Mouse (Mus musculus): ENCODE results near the gene Wdr91. TPM values are rescaled to one million over a fixed set of nuclear protein-coding genes. Genes with fewer than 3 reads are reported as not detected.

The Wdr91 gene
- total RNA-seq, 1 experiment: 22.6 TPM

GRCm38 (mm10) chr6:34938280-34938928, 27.7 kb upstream of the Wdr91 start:
- no peak for TF ChIP-seq CHD2 (IDR thresholded peaks at IDR 0.05; ENCODE audit: low read depth, low read length)
- no peak for TF ChIP-seq HCFC1 (IDR thresholded peaks at IDR 0.05; ENCODE audit: borderline replicate concordance, insufficient read depth, low read length)
- TF ChIP-seq ZC3H11A (IDR thresholded peaks at IDR 0.05; ENCODE audit: borderline replicate concordance, low read depth, low read length): no peak
- TF ChIP-seq MAFK (IDR thresholded peaks at IDR 0.05; ENCODE audit: insufficient read depth, low read depth, low read length): no peak
- no peak for TF ChIP-seq ZNF384 (IDR thresholded peaks at IDR 0.05; ENCODE audit: low read depth, low read length)
- no peak overlapping the region for H3K9ac ChIP-seq (ENCODE audit: insufficient read depth, low read depth, low read length, poor library complexity, severe bottlenecking)
- in situ Hi-C loops (cut with MboI; ENCODE audit: low sequenced_read_pairs in 2 of 2, unreplicated experiment in 2 of 2): no loop called here
- no peak overlapping the region for H3K4me3 ChIP-seq (ENCODE audit: insufficient read depth in 1 of 2, low read depth in 1 of 2, low read length in 2 of 2, poor library complexity in 1 of 2, severe bottlenecking in 1 of 2)
- DNase-seq (ENCODE audit: low read depth, low spot score): no peak
- peaks cover 0 to 12% of the 10 kb centered on the region in 2 experiments; a peak in 1 of 4 replicates for H3K4me1 ChIP-seq (ENCODE audit: control insufficient read depth in 2 of 2, insufficient read depth in 2 of 2, low read length in 2 of 2, poor library complexity in 1 of 2)
- no peaks in the 10 kb centered on the region for H3K9me3 ChIP-seq (ENCODE audit: control insufficient read depth, insufficient read depth, low read depth, low read length)
- no peak overlapping the region for H3K27ac ChIP-seq (ENCODE audit: insufficient read depth, low read depth, low read length, poor library complexity, severe bottlenecking)
- H3K36me3 ChIP-seq (ENCODE audit: control insufficient read depth, insufficient read depth, low read length, poor library complexity, severe bottlenecking): no peaks in the 10 kb centered on the region; the same call in 1 of the 2 replicates

DNA sequence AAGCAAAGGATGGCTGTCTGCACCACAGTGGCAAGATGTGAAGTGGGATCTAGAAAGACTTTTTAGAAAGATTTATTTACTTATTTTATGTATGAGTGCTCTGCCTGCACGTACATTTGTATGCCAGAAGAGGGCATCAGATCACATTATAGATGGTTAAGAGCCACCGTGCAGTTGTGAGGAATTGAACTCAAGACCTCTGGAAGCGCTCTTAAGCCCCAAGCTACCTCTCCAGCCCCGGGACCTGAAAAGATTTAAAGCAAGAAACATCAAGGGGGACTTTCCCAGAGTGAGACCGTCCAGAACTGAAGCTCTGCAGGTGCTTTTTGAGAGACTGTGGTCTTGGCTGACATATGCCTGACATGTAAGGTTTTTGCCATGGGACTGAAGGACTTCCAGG, 26.1 kb upstream of the Wdr91 start:
- Histone ChIP-seq H3K9ac (ENCODE audit: insufficient read depth, low read depth, low read length, poor library complexity, severe bottlenecking) (no peak overlapping the region), H3K27ac (ENCODE audit: insufficient read depth, low read depth, low read length, poor library complexity, severe bottlenecking) (no peak overlapping the region), H3K36me3 (ENCODE audit: control insufficient read depth, insufficient read depth, low read length, poor library complexity, severe bottlenecking) (no peaks in the 10 kb centered on the region; the same call in 1 of the 2 replicates), H3K9me3 (ENCODE audit: control insufficient read depth, insufficient read depth, low read depth, low read length) (no peaks in the 10 kb centered on the region), H3K4me3 (ENCODE audit: insufficient read depth in 1 of 2, low read depth in 1 of 2, low read length in 2 of 2, poor library complexity in 1 of 2, severe bottlenecking in 1 of 2) (no peak overlapping the region), H3K4me1 (ENCODE audit: control insufficient read depth in 2 of 2, insufficient read depth in 2 of 2, low read length in 2 of 2, poor library complexity in 1 of 2) (peaks cover 0 to 10% of the 10 kb centered on the region in 2 experiments; a peak in 1 of 4 replicates)
- in situ Hi-C loops (cut with MboI; ENCODE audit: low sequenced_read_pairs in 2 of 2, unreplicated experiment in 2 of 2): no loop called here
- TF ChIP-seq CHD2 (IDR thresholded peaks at IDR 0.05; ENCODE audit: low read depth, low read length) (no peak), HCFC1 (IDR thresholded peaks at IDR 0.05; ENCODE audit: borderline replicate concordance, insufficient read depth, low read length) (no peak), ZC3H11A (IDR thresholded peaks at IDR 0.05; ENCODE audit: borderline replicate concordance, low read depth, low read length) (no peak), ZNF384 (IDR thresholded peaks at IDR 0.05; ENCODE audit: low read depth, low read length) (no peak), MAFK (IDR thresholded peaks at IDR 0.05; ENCODE audit: insufficient read depth, low read depth, low read length) (no peak)
- no peak for DNase-seq (ENCODE audit: low read depth, low spot score)

DNA sequence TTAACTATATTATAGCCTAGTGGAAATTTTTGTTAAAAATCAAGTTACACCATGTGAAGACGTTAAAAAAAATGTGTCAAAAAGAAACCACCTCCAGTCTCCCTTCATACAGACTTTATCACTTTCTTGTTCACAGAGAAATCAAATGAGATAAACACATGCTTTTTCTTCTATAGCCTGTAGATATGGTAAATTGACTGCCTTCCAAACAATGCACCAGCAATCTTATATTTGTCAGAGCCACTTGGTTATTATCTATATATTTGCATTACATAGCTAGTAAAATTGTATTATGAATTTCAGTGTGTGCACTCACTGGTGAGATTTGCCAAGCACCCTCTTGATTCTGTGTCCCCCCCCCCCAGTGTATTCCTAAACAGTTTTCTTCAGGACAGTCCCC, 22.0 kb upstream of the Wdr91 start:
- no peak overlapping the region for H3K4me3 ChIP-seq (ENCODE audit: insufficient read depth in 1 of 2, low read depth in 1 of 2, low read length in 2 of 2, poor library complexity in 1 of 2, severe bottlenecking in 1 of 2)
- no peaks in the 10 kb centered on the region; the same call in 1 of the 2 replicates for H3K36me3 ChIP-seq (ENCODE audit: control insufficient read depth, insufficient read depth, low read length, poor library complexity, severe bottlenecking)
- no peak for DNase-seq (ENCODE audit: low read depth, low spot score)
- H3K4me1 ChIP-seq (ENCODE audit: control insufficient read depth in 2 of 2, insufficient read depth in 2 of 2, low read length in 2 of 2, poor library complexity in 1 of 2): no peaks in the 10 kb centered on the region
- TF ChIP-seq ZC3H11A (IDR thresholded peaks at IDR 0.05; ENCODE audit: borderline replicate concordance, low read depth, low read length) (no peak), ZNF384 (IDR thresholded peaks at IDR 0.05; ENCODE audit: low read depth, low read length) (no peak), CHD2 (IDR thresholded peaks at IDR 0.05; ENCODE audit: low read depth, low read length) (no peak), MAFK (IDR thresholded peaks at IDR 0.05; ENCODE audit: insufficient read depth, low read depth, low read length) (no peak), HCFC1 (IDR thresholded peaks at IDR 0.05; ENCODE audit: borderline replicate concordance, insufficient read depth, low read length) (no peak)
- in situ Hi-C loops (cut with MboI; ENCODE audit: low sequenced_read_pairs in 2 of 2, unreplicated experiment in 2 of 2): no loop called here
- no peak overlapping the region for H3K27ac ChIP-seq (ENCODE audit: insufficient read depth, low read depth, low read length, poor library complexity, severe bottlenecking)
- H3K9ac ChIP-seq (ENCODE audit: insufficient read depth, low read depth, low read length, poor library complexity, severe bottlenecking): no peak overlapping the region
- H3K9me3 ChIP-seq (ENCODE audit: control insufficient read depth, insufficient read depth, low read depth, low read length): no peaks in the 10 kb centered on the region

DNA sequence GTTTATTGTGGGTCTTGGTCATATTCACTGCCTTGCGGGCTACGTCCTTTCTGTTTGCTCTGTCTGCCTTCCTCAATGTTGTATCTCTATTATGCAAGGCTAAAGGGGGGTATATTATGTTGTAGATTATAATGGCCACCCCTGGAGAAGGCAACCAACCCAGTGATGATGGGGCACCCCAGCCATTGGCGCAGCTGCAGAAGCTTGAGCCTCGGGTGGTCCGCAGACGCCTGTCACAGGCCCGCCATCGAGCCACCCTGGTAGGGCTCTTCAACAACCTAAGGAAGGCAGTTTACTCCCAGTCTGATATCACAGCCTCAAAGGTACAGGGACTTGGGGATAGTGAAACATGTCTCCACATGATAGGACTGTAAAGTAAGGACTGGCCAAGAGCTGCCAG, 16.9 kb upstream of the Wdr91 start:
- Histone ChIP-seq H3K36me3 (ENCODE audit: control insufficient read depth, insufficient read depth, low read length, poor library complexity, severe bottlenecking) (no peaks in the 10 kb centered on the region), H3K9me3 (ENCODE audit: control insufficient read depth, insufficient read depth, low read depth, low read length) (no peaks in the 10 kb centered on the region), H3K27ac (ENCODE audit: insufficient read depth, low read depth, low read length, poor library complexity, severe bottlenecking) (no peak overlapping the region), H3K9ac (ENCODE audit: insufficient read depth, low read depth, low read length, poor library complexity, severe bottlenecking) (no peak overlapping the region), H3K4me1 (ENCODE audit: control insufficient read depth in 2 of 2, insufficient read depth in 2 of 2, low read length in 2 of 2, poor library complexity in 1 of 2) (no peaks in the 10 kb centered on the region), H3K4me3 (ENCODE audit: insufficient read depth in 1 of 2, low read depth in 1 of 2, low read length in 2 of 2, poor library complexity in 1 of 2, severe bottlenecking in 1 of 2) (no peak overlapping the region)
- no peak for DNase-seq (ENCODE audit: low read depth, low spot score)
- in situ Hi-C loops (cut with MboI; ENCODE audit: low sequenced_read_pairs in 2 of 2, unreplicated experiment in 2 of 2): no loop called here
- TF ChIP-seq HCFC1 (IDR thresholded peaks at IDR 0.05; ENCODE audit: borderline replicate concordance, insufficient read depth, low read length) (no peak), CHD2 (IDR thresholded peaks at IDR 0.05; ENCODE audit: low read depth, low read length) (no peak), ZNF384 (IDR thresholded peaks at IDR 0.05; ENCODE audit: low read depth, low read length) (no peak), ZC3H11A (IDR thresholded peaks at IDR 0.05; ENCODE audit: borderline replicate concordance, low read depth, low read length) (no peak), MAFK (IDR thresholded peaks at IDR 0.05; ENCODE audit: insufficient read depth, low read depth, low read length) (no peak)
